Mouse (Mus musculus): ENCODE data around the gene Ldb2. TPM values are rescaled to one million over a fixed set of nuclear protein-coding genes. Genes with fewer than 3 reads are reported as not detected.

Ldb2 gene
- polyA plus RNA-seq, 1 experiment from 2014 or later: 72.1 TPM

- H3K27me3 ChIP-seq (replicated peaks; ENCODE audit: control insufficient read depth, insufficient read depth, low read length): no peaks in the 10 kb centered on the region
- ATAC-seq (no peak), DNase-seq (ENCODE audit: low spot score) (no peak)
- H3K4me2 ChIP-seq (ENCODE audit: low read length): no peak overlapping the region
- no peak overlapping the region for H3K9ac ChIP-seq (ENCODE audit: low read length)
- no peaks in the 10 kb centered on the region for H3K9me3 ChIP-seq (replicated peaks; ENCODE audit: control insufficient read depth, low read length)
- no peak overlapping the region for H3K4me3 ChIP-seq (ENCODE audit: low read depth, low read length)
- no peaks in the 10 kb centered on the region for H3K4me1 ChIP-seq (ENCODE audit: control insufficient read depth, insufficient read depth, low read length)
- H3K27ac ChIP-seq (ENCODE audit: low read depth, low read length): no peak overlapping the region
- H3K36me3 ChIP-seq (ENCODE audit: control insufficient read depth, insufficient read depth, low read length): no peaks in the 10 kb centered on the region
- WGBS: 91% methylated on average over 11 of the region's 11 CpGs
These were observed 245.6 kb downstream of the Ldb2 start for GRCm38 (mm10) chr5:44553765-44554352.

GRCm38 (mm10) chr5:44553155-44553554 is 246.3 kb downstream of the Ldb2 start:
- Histone ChIP-seq H3K4me1 (ENCODE audit: control insufficient read depth, insufficient read depth, low read length) (no peaks in the 10 kb centered on the region), H3K4me3 (ENCODE audit: low read depth, low read length) (no peak overlapping the region)

GRCm38 (mm10) chr5:44552121-44552520 is 247.4 kb downstream of the Ldb2 start:
- no peaks in the 10 kb centered on the region for H3K36me3 ChIP-seq (ENCODE audit: control insufficient read depth, insufficient read depth, low read length)
- H3K9me3 ChIP-seq (replicated peaks; ENCODE audit: control insufficient read depth, low read length): no peaks in the 10 kb centered on the region
- no peak for DNase-seq (ENCODE audit: low spot score)
- H3K27ac ChIP-seq (ENCODE audit: low read depth, low read length): no peak overlapping the region
- H3K9ac ChIP-seq (ENCODE audit: low read length): no peak overlapping the region
- H3K27me3 ChIP-seq (replicated peaks; ENCODE audit: control insufficient read depth, insufficient read depth, low read length): no peaks in the 10 kb centered on the region
- no peak overlapping the region for H3K4me3 ChIP-seq (ENCODE audit: low read depth, low read length)
- no peak overlapping the region for H3K4me2 ChIP-seq (ENCODE audit: low read length)
- no peaks in the 10 kb centered on the region for H3K4me1 ChIP-seq (ENCODE audit: control insufficient read depth, insufficient read depth, low read length)
- no peak for ATAC-seq
- 95% methylated on average over 8 of the region's 8 CpGs for WGBS

More at GRCm38 (mm10) chr5:44553155-44553554, 246.3 kb downstream of the Ldb2 start:
- no peaks in the 10 kb centered on the region for H3K36me3 ChIP-seq (ENCODE audit: control insufficient read depth, insufficient read depth, low read length)
- no peak overlapping the region for H3K9ac ChIP-seq (ENCODE audit: low read length)
- DNase-seq (ENCODE audit: low spot score) (no peak), ATAC-seq (no peak)
- H3K27ac ChIP-seq (ENCODE audit: low read depth, low read length): no peak overlapping the region
- H3K4me2 ChIP-seq (ENCODE audit: low read length): no peak overlapping the region
- H3K9me3 ChIP-seq (replicated peaks; ENCODE audit: control insufficient read depth, low read length): no peaks in the 10 kb centered on the region
- no peaks in the 10 kb centered on the region for H3K27me3 ChIP-seq (replicated peaks; ENCODE audit: control insufficient read depth, insufficient read depth, low read length)

GRCm38 (mm10) chr5:44548468-44548867 is 251.0 kb downstream of the Ldb2 start:
- peak; percentile 75 for ATAC-seq
- DNase-seq (ENCODE audit: low spot score): peak; percentile 63
- H3K36me3 ChIP-seq (ENCODE audit: control insufficient read depth, insufficient read depth, low read length): no peaks in the 10 kb centered on the region
- no peaks in the 10 kb centered on the region for H3K4me1 ChIP-seq (ENCODE audit: control insufficient read depth, insufficient read depth, low read length)
- H3K27ac ChIP-seq (ENCODE audit: low read depth, low read length): no peak overlapping the region
- no peak overlapping the region for H3K4me3 ChIP-seq (ENCODE audit: low read depth, low read length)
- no peaks in the 10 kb centered on the region for H3K9me3 ChIP-seq (replicated peaks; ENCODE audit: control insufficient read depth, low read length)
- 41% methylated on average over 11 of the region's 11 CpGs for WGBS
- H3K9ac ChIP-seq (ENCODE audit: low read length): no peak overlapping the region
- H3K27me3 ChIP-seq (replicated peaks; ENCODE audit: control insufficient read depth, insufficient read depth, low read length): no peaks in the 10 kb centered on the region
- no peak overlapping the region for H3K4me2 ChIP-seq (ENCODE audit: low read length)

GRCm38 (mm10) chr5:44543472-44544132 is 255.9 kb downstream of the Ldb2 start:
- ATAC-seq: no peak
- Histone ChIP-seq H3K4me1 (ENCODE audit: control insufficient read depth, insufficient read depth, low read length) (peaks cover 13% of the 10 kb centered on the region), H3K9me3 (replicated peaks; ENCODE audit: control insufficient read depth, low read length) (no peaks in the 10 kb centered on the region), H3K4me2 (ENCODE audit: low read length) (no peak overlapping the region), H3K4me3 (ENCODE audit: low read depth, low read length) (no peak overlapping the region), H3K27me3 (replicated peaks; ENCODE audit: control insufficient read depth, insufficient read depth, low read length) (no peaks in the 10 kb centered on the region), H3K27ac (ENCODE audit: low read depth, low read length) (no peak overlapping the region), H3K9ac (ENCODE audit: low read length) (no peak overlapping the region), H3K36me3 (ENCODE audit: control insufficient read depth, insufficient read depth, low read length) (no peaks in the 10 kb centered on the region)
- 93% methylated on average over 2 of the region's 2 CpGs for WGBS
- no peak for DNase-seq (ENCODE audit: low spot score)

GRCm38 (mm10) chr5:44541748-44542147 is 257.7 kb downstream of the Ldb2 start:
- ATAC-seq (no peak), DNase-seq (ENCODE audit: low spot score) (no peak)
- H3K36me3 ChIP-seq (ENCODE audit: control insufficient read depth, insufficient read depth, low read length): no peaks in the 10 kb centered on the region
- WGBS: 95% methylated on average over 9 of the region's 9 CpGs
- H3K4me2 ChIP-seq (ENCODE audit: low read length): no peak overlapping the region
- no peak overlapping the region for H3K27ac ChIP-seq (ENCODE audit: low read depth, low read length)
- H3K9me3 ChIP-seq (replicated peaks; ENCODE audit: control insufficient read depth, low read length): no peaks in the 10 kb centered on the region
- peaks cover 24% of the 10 kb centered on the region for H3K4me1 ChIP-seq (ENCODE audit: control insufficient read depth, insufficient read depth, low read length)
- no peak overlapping the region for H3K4me3 ChIP-seq (ENCODE audit: low read depth, low read length)
- H3K27me3 ChIP-seq (replicated peaks; ENCODE audit: control insufficient read depth, insufficient read depth, low read length): no peaks in the 10 kb centered on the region
- no peak overlapping the region for H3K9ac ChIP-seq (ENCODE audit: low read length)

- peak; percentile 26 for DNase-seq (ENCODE audit: low spot score)
- peaks cover 25% of the 10 kb centered on the region for H3K4me1 ChIP-seq (ENCODE audit: control insufficient read depth, insufficient read depth, low read length)
- WGBS: 19% methylated on average over 2 of the region's 2 CpGs
- 0 out of 2 replicates have a peak overlapping the region, but pooled peaks have one; percentile 52 for H3K27ac ChIP-seq (ENCODE audit: low read depth, low read length)
- H3K4me2 ChIP-seq (ENCODE audit: low read length): no peak overlapping the region
- H3K9me3 ChIP-seq (replicated peaks; ENCODE audit: control insufficient read depth, low read length): no peaks in the 10 kb centered on the region
- no peaks in the 10 kb centered on the region for H3K27me3 ChIP-seq (replicated peaks; ENCODE audit: control insufficient read depth, insufficient read depth, low read length)
- ATAC-seq: no peak
- H3K4me3 ChIP-seq (ENCODE audit: low read depth, low read length): no peak overlapping the region
- H3K36me3 ChIP-seq (ENCODE audit: control insufficient read depth, insufficient read depth, low read length): no peaks in the 10 kb centered on the region
- no peak overlapping the region for H3K9ac ChIP-seq (ENCODE audit: low read length)
These were observed 260.8 kb downstream of the Ldb2 start for GRCm38 (mm10) chr5:44538687-44539086.

GRCm38 (mm10) chr5:44538000-44538395 is 261.5 kb downstream of the Ldb2 start:
- Histone ChIP-seq H3K36me3 (ENCODE audit: control insufficient read depth, insufficient read depth, low read length) (no peaks in the 10 kb centered on the region), H3K27ac (ENCODE audit: low read depth, low read length) (no peak overlapping the region; the same call in 1 of the 2 replicates), H3K4me2 (ENCODE audit: low read length) (peak overlapping the region; percentile 21; the same call in 1 of the 2 replicates), H3K27me3 (replicated peaks; ENCODE audit: control insufficient read depth, insufficient read depth, low read length) (no peaks in the 10 kb centered on the region), H3K9ac (ENCODE audit: low read length) (no peak overlapping the region), H3K9me3 (replicated peaks; ENCODE audit: control insufficient read depth, low read length) (no peaks in the 10 kb centered on the region), H3K4me3 (ENCODE audit: low read depth, low read length) (no peak overlapping the region), H3K4me1 (ENCODE audit: control insufficient read depth, insufficient read depth, low read length) (peaks cover 25% of the 10 kb centered on the region)
- DNase-seq (ENCODE audit: low spot score): peak; percentile 99
- ATAC-seq: peak; percentile 96
- 1% methylated on average over 5 of the region's 5 CpGs for WGBS

- peak; percentile 42; the same call in 1 of the 2 replicates for ATAC-seq
- H3K4me3 ChIP-seq (ENCODE audit: low read depth, low read length): no peak overlapping the region
- 52% methylated on average over 5 of the region's 5 CpGs for WGBS
- H3K27ac ChIP-seq (ENCODE audit: low read depth, low read length): peak overlapping the region; percentile 80
- H3K4me1 ChIP-seq (ENCODE audit: control insufficient read depth, insufficient read depth, low read length): peaks cover 25% of the 10 kb centered on the region
- peak; percentile 35 for DNase-seq (ENCODE audit: low spot score)
- H3K9me3 ChIP-seq (replicated peaks; ENCODE audit: control insufficient read depth, low read length): no peaks in the 10 kb centered on the region
- no peaks in the 10 kb centered on the region for H3K27me3 ChIP-seq (replicated peaks; ENCODE audit: control insufficient read depth, insufficient read depth, low read length)
- H3K4me2 ChIP-seq (ENCODE audit: low read length): peak overlapping the region; percentile 16; the same call in 1 of the 2 replicates
- H3K36me3 ChIP-seq (ENCODE audit: control insufficient read depth, insufficient read depth, low read length): no peaks in the 10 kb centered on the region
- H3K9ac ChIP-seq (ENCODE audit: low read length): no peak overlapping the region
These were observed 262.0 kb downstream of the Ldb2 start for GRCm38 (mm10) chr5:44537316-44537999.
